Mouse (Mus musculus): Measurements from ENCODE around the gene Txndc8. TPM values are rescaled to one million over a fixed set of nuclear protein-coding genes. Genes with fewer than 3 reads are reported as not detected.

Gene Txndc8
- polyA plus RNA-seq, 2 experiments: not detected

GRCm38 (mm10) chr4:57954991-57955390 is 53.9 kb downstream of the Txndc8 start:
- ATAC-seq (ENCODE audit: insufficient read depth) (no peak), DNase-seq (ENCODE audit: low read depth in 3 of 3, low spot score in 3 of 3) (no peak)
- Histone ChIP-seq H3K9me3 (ENCODE audit: control insufficient read depth, low read length) (no peaks in the 10 kb centered on the region; the same call in 1 of the 2 replicates), H3K27ac (peak overlapping the region; percentile 54), H3K4me2 (ENCODE audit: low read depth) (peak overlapping the region; percentile 63), H3K27me3 (ENCODE audit: control insufficient read depth, insufficient read depth, low read length) (no peaks in the 10 kb centered on the region), H3K4me1 (replicated peaks; ENCODE audit: control insufficient read depth in 2 of 2, insufficient read depth in 2 of 2, low read length in 1 of 2) (peaks cover 27 to 35% of the 10 kb centered on the region in 2 experiments), H3K4me3 (ENCODE audit: insufficient read depth in 1 of 2, low read depth in 2 of 2, low read length in 2 of 2) (peak overlapping the region; percentile 89 to 96), H3K9ac (replicated peaks) (peak overlapping the region; percentile 89), H3K36me3 (replicated peaks; ENCODE audit: control insufficient read depth, insufficient read depth, low read depth) (peaks cover 21% of the 10 kb centered on the region)
- TF ChIP-seq CTCF (IDR thresholded peaks at IDR 0.05; ENCODE audit: low read depth) (no peak), EP300 (IDR thresholded peaks at IDR 0.05; ENCODE audit: low read depth) (no peak)
- WGBS (ENCODE audit: insufficient replicate concordance): 66% methylated on average over 8 of the region's 8 CpGs

- DNase-seq (ENCODE audit: low read depth in 3 of 3, low spot score in 3 of 3) (no peak), ATAC-seq (ENCODE audit: insufficient read depth) (no peak)
- no peak overlapping the region for H3K27ac ChIP-seq
- no peaks in the 10 kb centered on the region for H3K27me3 ChIP-seq (ENCODE audit: control insufficient read depth, insufficient read depth, low read length)
- H3K4me2 ChIP-seq (ENCODE audit: low read depth): peak overlapping the region; percentile 63
- peaks cover 25% of the 10 kb centered on the region for H3K36me3 ChIP-seq (replicated peaks; ENCODE audit: control insufficient read depth, insufficient read depth, low read depth)
- no peaks in the 10 kb centered on the region; the same call in 1 of the 2 replicates for H3K9me3 ChIP-seq (ENCODE audit: control insufficient read depth, low read length)
- H3K9ac ChIP-seq (replicated peaks): peak overlapping the region; percentile 89
- WGBS (ENCODE audit: insufficient replicate concordance): 72% methylated on average over 6 of the region's 6 CpGs
- peak overlapping the region in 1 of 2 experiments; percentile 89 for H3K4me3 ChIP-seq (ENCODE audit: insufficient read depth in 1 of 2, low read depth in 2 of 2, low read length in 2 of 2)
- peaks cover 27 to 35% of the 10 kb centered on the region in 2 experiments for H3K4me1 ChIP-seq (replicated peaks; ENCODE audit: control insufficient read depth in 2 of 2, insufficient read depth in 2 of 2, low read length in 1 of 2)
- TF ChIP-seq EP300 (IDR thresholded peaks at IDR 0.05; ENCODE audit: low read depth) (no peak), CTCF (IDR thresholded peaks at IDR 0.05; ENCODE audit: low read depth) (no peak)
Observed at GRCm38 (mm10) chr4:57954580-57954979, 54.3 kb downstream of the Txndc8 start.

GRCm38 (mm10) chr4:57953796-57954195 is 55.1 kb downstream of the Txndc8 start:
- TF ChIP-seq CTCF (IDR thresholded peaks at IDR 0.05; ENCODE audit: low read depth): no peak
- no peak for TF ChIP-seq EP300 (IDR thresholded peaks at IDR 0.05; ENCODE audit: low read depth)
- H3K9ac ChIP-seq (replicated peaks): no peak overlapping the region; the same call in 1 of the 2 replicates
- ATAC-seq (ENCODE audit: insufficient read depth) (no peak), DNase-seq (ENCODE audit: low read depth in 3 of 3, low spot score in 3 of 3) (no peak)
- peaks cover 27 to 35% of the 10 kb centered on the region in 2 experiments for H3K4me1 ChIP-seq (replicated peaks; ENCODE audit: control insufficient read depth in 2 of 2, insufficient read depth in 2 of 2, low read length in 1 of 2)
- H3K36me3 ChIP-seq (replicated peaks; ENCODE audit: control insufficient read depth, insufficient read depth, low read depth): peaks cover 30% of the 10 kb centered on the region
- no peaks in the 10 kb centered on the region for H3K27me3 ChIP-seq (ENCODE audit: control insufficient read depth, insufficient read depth, low read length)
- H3K27ac ChIP-seq: no peak overlapping the region
- H3K9me3 ChIP-seq (ENCODE audit: control insufficient read depth, low read length): no peaks in the 10 kb centered on the region; the same call in 1 of the 2 replicates
- WGBS (ENCODE audit: insufficient replicate concordance): 92% methylated on average over 7 of the region's 7 CpGs
- no peak overlapping the region for H3K4me3 ChIP-seq (ENCODE audit: insufficient read depth in 1 of 2, low read depth in 2 of 2, low read length in 2 of 2)
- H3K4me2 ChIP-seq (ENCODE audit: low read depth): peak overlapping the region; percentile 63

- WGBS (ENCODE audit: insufficient replicate concordance): 92% methylated on average over 1 of the region's 1 CpGs
- Histone ChIP-seq H3K27ac (no peak overlapping the region), H3K9me3 (ENCODE audit: control insufficient read depth, low read length) (no peaks in the 10 kb centered on the region; the same call in 1 of the 2 replicates), H3K9ac (replicated peaks) (no peak overlapping the region), H3K36me3 (replicated peaks; ENCODE audit: control insufficient read depth, insufficient read depth, low read depth) (peaks cover 34% of the 10 kb centered on the region), H3K4me1 (replicated peaks; ENCODE audit: control insufficient read depth in 2 of 2, insufficient read depth in 2 of 2, low read length in 1 of 2) (peaks cover 27 to 30% of the 10 kb centered on the region in 2 experiments), H3K27me3 (ENCODE audit: control insufficient read depth, insufficient read depth, low read length) (no peaks in the 10 kb centered on the region), H3K4me3 (ENCODE audit: insufficient read depth in 1 of 2, low read depth in 2 of 2, low read length in 2 of 2) (no peak overlapping the region), H3K4me2 (ENCODE audit: low read depth) (no peak overlapping the region; the same call in 1 of the 2 replicates)
- DNase-seq (ENCODE audit: low read depth in 3 of 3, low spot score in 3 of 3): no peak
- TF ChIP-seq CTCF (IDR thresholded peaks at IDR 0.05; ENCODE audit: low read depth) (no peak), EP300 (IDR thresholded peaks at IDR 0.05; ENCODE audit: low read depth) (no peak)
- no peak for ATAC-seq (ENCODE audit: insufficient read depth)
Observed at GRCm38 (mm10) chr4:57952891-57953290, 56.0 kb downstream of the Txndc8 start.

- TF ChIP-seq EP300 (IDR thresholded peaks at IDR 0.05; ENCODE audit: low read depth) (no peak), CTCF (IDR thresholded peaks at IDR 0.05; ENCODE audit: low read depth) (no peak)
- H3K9ac ChIP-seq (replicated peaks): no peak overlapping the region
- H3K9me3 ChIP-seq (ENCODE audit: control insufficient read depth, low read length): no peaks in the 10 kb centered on the region; the same call in 1 of the 2 replicates
- ATAC-seq (ENCODE audit: insufficient read depth) (no peak), DNase-seq (ENCODE audit: low read depth in 3 of 3, low spot score in 3 of 3) (no peak)
- H3K4me3 ChIP-seq (ENCODE audit: insufficient read depth in 1 of 2, low read depth in 2 of 2, low read length in 2 of 2): no peak overlapping the region
- no peak overlapping the region for H3K27ac ChIP-seq
- H3K36me3 ChIP-seq (replicated peaks; ENCODE audit: control insufficient read depth, insufficient read depth, low read depth): peaks cover 36% of the 10 kb centered on the region
- H3K4me1 ChIP-seq (replicated peaks; ENCODE audit: control insufficient read depth in 2 of 2, insufficient read depth in 2 of 2, low read length in 1 of 2): peaks cover 23 to 28% of the 10 kb centered on the region in 2 experiments
- WGBS (ENCODE audit: insufficient replicate concordance): 73% methylated on average over 3 of the region's 3 CpGs
- peak overlapping the region; percentile 4; the same call in 1 of the 2 replicates for H3K4me2 ChIP-seq (ENCODE audit: low read depth)
- no peaks in the 10 kb centered on the region for H3K27me3 ChIP-seq (ENCODE audit: control insufficient read depth, insufficient read depth, low read length)
Observed at GRCm38 (mm10) chr4:57952416-57952815, 56.5 kb downstream of the Txndc8 start.

Measured in liver, embryonic 14.5 days (tissue).